In genomic region chr16:30981345-30981744, GRCm38 (mm10) we compare ENCODE assay signal across 9 mouse cellular contexts.
A peak's percentile ranks its signal among the peaks of the same experiment; 100 is the strongest.
DNase-seq lines count a peak whose midpoint lies in the region; ATAC-seq and TF ChIP-seq lines count a peak whose summit lies in the region.
"Had no signal": no experiment of that assay in that cellular context is flagged by ENCODE, and none has a peak within 500 bp of the region (broad histone marks: within the 10 kb centered on the region; RNA-seq: fewer than 3 reads in every experiment).

No protein-coding gene starts in this region.

- peak; percentile 39 for DNase-seq in midbrain, postnatal 0 days (ENCODE audit: low spot score)
- peak; percentile 90 for DNase-seq in cerebellum, adult 9-10 months
- DNase-seq in heart, postnatal 10 days: peak; percentile 85 to 86
- peak; percentile 90 for DNase-seq in skeletal muscle tissue, adult 2 months (ENCODE audit: low read depth, low spot score)
- no peak for DNase-seq in hindbrain, embryonic 11.5 days (ENCODE audit: low spot score)
- no peak for DNase-seq in embryo, embryonic 10 days (ENCODE audit: low spot score)

- H3K9ac ChIP-seq in midbrain, postnatal 0 days (replicated peaks; ENCODE audit: low read length, poor library complexity, severe bottlenecking): no peak overlapping the region
- no peak overlapping the region for H3K9ac ChIP-seq in midbrain, embryonic 15.5 days
- no peak overlapping the region for H3K9ac ChIP-seq in hindbrain, embryonic 11.5 days (ENCODE audit: low read depth, low read length)
- H3K9ac ChIP-seq: neural tube, embryonic 13.5 days had no signal

- TF ChIP-seq CTCF in midbrain, postnatal 0 days (IDR thresholded peaks at IDR 0.05): no peak

- H3K36me3 ChIP-seq in midbrain, postnatal 0 days (ENCODE audit: insufficient read depth, low read length): no peaks in the 10 kb centered on the region
- H3K36me3 ChIP-seq in midbrain, embryonic 15.5 days (replicated peaks): no peaks in the 10 kb centered on the region
- no peaks in the 10 kb centered on the region for H3K36me3 ChIP-seq in hindbrain, embryonic 11.5 days (ENCODE audit: control insufficient read depth, insufficient read depth, low read length)
- H3K36me3 ChIP-seq: neural tube, embryonic 13.5 days had no signal

- no peak overlapping the region for H3K27ac ChIP-seq in midbrain, postnatal 0 days (ENCODE audit: low read depth, low read length)
- no peak overlapping the region for H3K27ac ChIP-seq in midbrain, embryonic 15.5 days
- H3K27ac ChIP-seq in hindbrain, embryonic 11.5 days (ENCODE audit: low read depth, low read length): no peak overlapping the region
- H3K27ac ChIP-seq: neural tube, embryonic 13.5 days had no signal

- no peak overlapping the region for H3K4me2 ChIP-seq in midbrain, postnatal 0 days (ENCODE audit: low read depth, low read length, poor library complexity, severe bottlenecking)
- no peak overlapping the region for H3K4me2 ChIP-seq in midbrain, embryonic 15.5 days
- no peak overlapping the region for H3K4me2 ChIP-seq in hindbrain, embryonic 11.5 days (replicated peaks; ENCODE audit: low read depth, low read length)
- H3K4me2 ChIP-seq: liver, embryonic 11.5 days; neural tube, embryonic 13.5 days had no signal

- no peaks in the 10 kb centered on the region for H3K9me3 ChIP-seq in midbrain, postnatal 0 days (ENCODE audit: low read length)
- no peaks in the 10 kb centered on the region for H3K9me3 ChIP-seq in midbrain, embryonic 15.5 days
- no peaks in the 10 kb centered on the region for H3K9me3 ChIP-seq in hindbrain, embryonic 11.5 days (ENCODE audit: control insufficient read depth, low read length)
- H3K9me3 ChIP-seq: neural tube, embryonic 13.5 days had no signal

- H3K27me3 ChIP-seq in midbrain, postnatal 0 days (ENCODE audit: insufficient read depth, low read length): no peaks in the 10 kb centered on the region
- no peaks in the 10 kb centered on the region for H3K27me3 ChIP-seq in midbrain, embryonic 15.5 days (replicated peaks)
- no peaks in the 10 kb centered on the region for H3K27me3 ChIP-seq in hindbrain, embryonic 11.5 days (ENCODE audit: control insufficient read depth, insufficient read depth, low read length)
- H3K27me3 ChIP-seq: neural tube, embryonic 13.5 days had no signal

- 88% methylated on average over 10 of the region's 10 CpGs for WGBS in midbrain, postnatal 0 days
- WGBS in midbrain, embryonic 15.5 days: 91% methylated on average over 10 of the region's 10 CpGs
- 93% methylated on average over 10 of the region's 10 CpGs for WGBS in hindbrain, embryonic 11.5 days

- ATAC-seq in midbrain, postnatal 0 days (ENCODE audit: low FRiP score): no peak
- ATAC-seq in midbrain, embryonic 15.5 days (replicated peaks): no peak
- no peak for ATAC-seq in hindbrain, embryonic 11.5 days (ENCODE audit: low FRiP score)

- peaks cover 2% of the 10 kb centered on the region; the same call in 1 of the 2 replicates for H3K4me1 ChIP-seq in midbrain, postnatal 0 days (ENCODE audit: insufficient read depth, low read length)
- peaks cover 24% of the 10 kb centered on the region for H3K4me1 ChIP-seq in midbrain, embryonic 15.5 days
- no peaks in the 10 kb centered on the region; the same call in 1 of the 2 replicates for H3K4me1 ChIP-seq in hindbrain, embryonic 11.5 days (replicated peaks; ENCODE audit: control insufficient read depth, insufficient read depth, low read length)

- H3K4me3 ChIP-seq in midbrain, postnatal 0 days (ENCODE audit: low read depth, low read length): no peak overlapping the region
- H3K4me3 ChIP-seq in midbrain, embryonic 15.5 days: no peak overlapping the region
- no peak overlapping the region for H3K4me3 ChIP-seq in hindbrain, embryonic 11.5 days (ENCODE audit: low read depth, low read length)
- H3K4me3 ChIP-seq: neural tube, embryonic 13.5 days had no signal

- intact Hi-C loops in heart, postnatal 10 days (cut with DNase I): loop anchor here (1.0 kb wide), 1 partner anchor 89 kb away; no protein-coding TSS in a partner anchor

Comparison
In these comparisons a context has a peak if more than half of its experiments do, and no peak if none do; other contexts are left out.
1. DNase-seq: peak in midbrain, postnatal 0 days (single experiment), cerebellum, adult 9-10 months (single experiment), heart, postnatal 10 days (2 of 2) and skeletal muscle tissue, adult 2 months (single experiment); none in hindbrain, embryonic 11.5 days (single experiment) and embryo, embryonic 10 days (single experiment).